Comparison of ENCODE assay signal across 20 mouse cellular contexts in the genomic region with DNA sequence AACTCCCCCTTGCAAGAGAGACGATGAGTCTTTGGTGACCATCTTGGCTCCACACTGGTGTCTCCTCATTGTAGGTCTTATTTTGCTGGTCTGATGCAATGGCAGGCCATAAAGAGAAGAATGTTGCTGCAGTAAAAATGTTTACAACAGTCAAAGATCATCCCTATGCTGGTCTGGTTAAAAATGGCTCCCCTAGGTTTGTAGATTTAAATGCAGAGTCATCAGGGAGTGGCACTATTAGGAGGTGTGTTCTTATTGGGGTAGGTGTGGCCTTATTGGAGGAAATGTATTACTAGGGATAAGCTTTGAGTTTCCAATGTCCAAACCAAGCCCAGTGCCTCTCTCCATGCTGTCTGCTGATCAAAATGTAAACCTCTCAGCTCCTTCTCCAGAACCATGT. TPM values are rescaled to one million over a fixed set of nuclear protein-coding genes. Genes with fewer than 3 reads are reported as not detected.
"Had no signal": no experiment of that assay in that cellular context is flagged by ENCODE, and none has a peak within 500 bp of the region (broad histone marks: within the 10 kb centered on the region; RNA-seq: fewer than 3 reads in every experiment).

No protein-coding gene starts in this region.

- H3K27ac ChIP-seq: lung, embryonic 15.5 days; macrophage; midbrain, embryonic 13.5 days; midbrain, embryonic 15.5 days; neural tube, embryonic 12.5 days had no signal

- H3K36me3 ChIP-seq: lung, embryonic 15.5 days; midbrain, embryonic 13.5 days; midbrain, embryonic 15.5 days; neural tube, embryonic 12.5 days had no signal

- H3K9me3 ChIP-seq: lung, embryonic 15.5 days; midbrain, embryonic 13.5 days had no signal

- H3K4me3 ChIP-seq: lung, embryonic 15.5 days; megakaryocyte, embryonic 14.5 days; midbrain, embryonic 13.5 days; midbrain, embryonic 15.5 days; neural tube, embryonic 12.5 days had no signal

- DNase-seq: liver, postnatal 0 days; lung, adult 2 months; lung, postnatal 14 days; lung, postnatal 36 days; right cerebral cortex, postnatal 14 days; spleen, adult 18-20 months; thymus, adult 18-20 months; thymus, postnatal 25 days; thymus, postnatal 4 days had no signal

- ATAC-seq: liver, postnatal 0 days; lung, postnatal 0 days; midbrain, embryonic 13.5 days; midbrain, embryonic 15.5 days had no signal

- H3K9ac ChIP-seq: liver, postnatal 0 days; lung, embryonic 15.5 days; midbrain, embryonic 13.5 days; midbrain, embryonic 15.5 days; neural tube, embryonic 12.5 days had no signal

- H3K4me2 ChIP-seq: lung, embryonic 15.5 days; midbrain, embryonic 11.5 days; midbrain, embryonic 13.5 days; midbrain, embryonic 15.5 days; neural tube, embryonic 12.5 days had no signal

- H3K4me1 ChIP-seq: megakaryocyte, embryonic 14.5 days; midbrain, embryonic 13.5 days; midbrain, embryonic 15.5 days; neural tube, embryonic 12.5 days had no signal

- H3K27me3 ChIP-seq: lung, embryonic 15.5 days; megakaryocyte, embryonic 14.5 days; midbrain, embryonic 13.5 days; midbrain, embryonic 15.5 days; neural tube, embryonic 12.5 days had no signal

RNA-seq across cellular contexts. Expression of a gene that starts 10.2 kb away (rescaled TPM):
- total RNA-seq: megakaryocyte progenitor cell, adult 5-6 weeks; monocyte, adult 5-6 weeks; neutrophil, adult 5-6 weeks had no signal
- polyA plus RNA-seq: macrophage had no signal
